Mouse (Mus musculus): Measurements from ENCODE around the gene Rbms3.

DNA sequence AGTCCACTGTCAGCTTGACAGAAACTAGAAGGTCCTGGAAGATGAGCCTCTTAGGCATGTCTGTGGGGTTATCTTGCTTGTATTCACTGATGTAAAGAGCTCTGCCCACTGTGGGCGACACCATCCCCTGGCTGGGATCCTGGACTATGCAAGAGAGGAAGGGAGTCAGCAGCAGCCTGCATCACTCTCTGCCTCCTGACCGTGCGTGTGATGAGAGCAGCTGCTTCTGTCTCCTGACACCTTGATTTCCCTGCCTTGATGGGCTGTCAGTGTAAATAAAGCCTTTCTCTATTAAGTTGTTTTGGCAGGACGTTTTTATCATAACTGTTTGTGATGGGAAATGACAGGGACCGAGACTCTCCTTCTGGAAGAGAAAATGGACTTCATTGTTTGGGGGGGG is 758.1 kb downstream of the Rbms3 start:
- no peak for TF ChIP-seq CTCF (IDR thresholded peaks at IDR 0.05)
- TF ChIP-seq POLR2A (IDR thresholded peaks at IDR 0.05; ENCODE audit: insufficient read depth, low read depth, low read length): no peak
- no peak for TF ChIP-seq EP300 (IDR thresholded peaks at IDR 0.05; ENCODE audit: insufficient read depth, low read depth, low read length)
